Mouse (Mus musculus) cerebellum, postnatal 4 days (tissue): Measurements from ENCODE around the gene Fbxl4.
"Not testable (repeated sequence)": the region's sequence is repeated elsewhere in the genome, so short reads cannot be mapped to it uniquely, and the experiment has no call there.

Experiments
- DNase-seq, 2 experiments: peaks; one replicate each; pipeline ENCODE4 v3.0.0; 2022; ENCODE audit warnings: low spot score in 2 of 2, mixed read lengths in 1 of 2

Gene Fbxl4

GRCm38 (mm10) chr4:22357266-22357930, at the start of gene Fbxl4:
Gene Fbxl4 (plus strand): TSS chr4:22357543.
- DNase-seq: peak; percentile 45 to 80

- DNase-seq: no peak
Observed at GRCm38 (mm10) chr4:22314564-22314963, 42.8 kb upstream of the Fbxl4 start.

- DNase-seq: no peak
Observed at GRCm38 (mm10) chr4:22342816-22343573, 14.3 kb upstream of the Fbxl4 start.

GRCm38 (mm10) chr4:22349086-22349485, 8.3 kb upstream of the Fbxl4 start:
- DNase-seq: not testable (repeated sequence)

GRCm38 (mm10) chr4:22357931-22358300, 573 bp downstream of the Fbxl4 start:
- DNase-seq: no peak

- DNase-seq: no peak
Observed at GRCm38 (mm10) chr4:22358487-22358886, 1.1 kb downstream of the Fbxl4 start.

GRCm38 (mm10) chr4:22367368-22367767, 10.0 kb downstream of the Fbxl4 start:
- no peak for DNase-seq

- DNase-seq: no peak
Observed at GRCm38 (mm10) chr4:22378516-22378915, 21.2 kb downstream of the Fbxl4 start.

GRCm38 (mm10) chr4:22380646-22381045, 23.3 kb downstream of the Fbxl4 start:
- no peak for DNase-seq

- DNase-seq: no peak
Observed at GRCm38 (mm10) chr4:22383528-22384265, 26.4 kb downstream of the Fbxl4 start.

GRCm38 (mm10) chr4:22390045-22390444, 32.7 kb downstream of the Fbxl4 start:
- no peak for DNase-seq

- no peak for DNase-seq
Observed at GRCm38 (mm10) chr4:22392777-22393473, 35.6 kb downstream of the Fbxl4 start.

GRCm38 (mm10) chr4:22395404-22395803, 38.1 kb downstream of the Fbxl4 start:
- no peak for DNase-seq

GRCm38 (mm10) chr4:22396484-22397000, 39.2 kb downstream of the Fbxl4 start:
- DNase-seq: no peak

- no peak for DNase-seq
Observed at GRCm38 (mm10) chr4:22397003-22397402, 39.7 kb downstream of the Fbxl4 start.

GRCm38 (mm10) chr4:22402032-22402431, 44.7 kb downstream of the Fbxl4 start:
- no peak for DNase-seq

GRCm38 (mm10) chr4:22402930-22403329, 45.6 kb downstream of the Fbxl4 start:
- no peak for DNase-seq

- no peak for DNase-seq
Observed at GRCm38 (mm10) chr4:22420627-22421026, 63.3 kb downstream of the Fbxl4 start.

GRCm38 (mm10) chr4:22422400-22422799, 65.1 kb downstream of the Fbxl4 start:
- no peak for DNase-seq

GRCm38 (mm10) chr4:22428150-22428549, 70.8 kb downstream of the Fbxl4 start:
- DNase-seq: no peak

- no peak for DNase-seq
Observed at GRCm38 (mm10) chr4:22469575-22469974, 112.2 kb downstream of the Fbxl4 start.
